Mouse (Mus musculus): ENCODE measurements around the gene Atad5.

- TF ChIP-seq POLR2A (IDR thresholded peaks at IDR 0.05; ENCODE audit: low read depth, low read length) (no peak), CTCF (IDR thresholded peaks at IDR 0.05; ENCODE audit: extremely low read depth, insufficient read depth, insufficient read length, insufficient replicate concordance) (no peak)
Measured at GRCm38 (mm10) chr11:80090555-80091164, 1.5 kb downstream of the Atad5 start.
